Mouse (Mus musculus): ENCODE data around the gene Ptch1.

- TF ChIP-seq HCFC1 (IDR thresholded peaks at IDR 0.05; ENCODE audit: borderline replicate concordance, insufficient read depth, low read length), result no peak
- TF ChIP-seq MAFK (IDR thresholded peaks at IDR 0.05; ENCODE audit: insufficient read depth, low read depth, low read length), result no peak
- TF ChIP-seq ZNF384 (IDR thresholded peaks at IDR 0.05; ENCODE audit: low read depth, low read length), result no peak
- TF ChIP-seq ZC3H11A (IDR thresholded peaks at IDR 0.05; ENCODE audit: borderline replicate concordance, low read depth, low read length), result no peak
These were observed 61.0 kb downstream of the Ptch1 start for GRCm38 (mm10) chr13:63512411-63512810.
